Mouse (Mus musculus) myocyte (in vitro differentiated cells): ENCODE measurements at regions not wholly inside any gene's neighbourhood (a gene's known extent, or its start where the extent isn't known, plus 50 kb on each side); places are given as distances from the start of the nearest gene placed in this dataset.

Source experiments
- H3K27me3 ChIP-seq: one replicate; pipeline ENCODE4 v1.6.1; 2011; ENCODE audit not compliant: control insufficient read depth, insufficient read depth, insufficient read length
- H3K36me3 ChIP-seq: one replicate; pipeline ENCODE4 v1.6.1; 2011; ENCODE audit not compliant: control insufficient read depth, insufficient read depth
- H3K4me2 ChIP-seq: one replicate; pipeline ENCODE4 v1.6.1; 2011; ENCODE audit warnings: low read depth, control low read depth
- H3K4me3 ChIP-seq: one replicate; pipeline ENCODE4 v1.5.1; 2011; ENCODE audit warnings: mild to moderate bottlenecking, control low read depth, moderate library complexity
- H3K79me2 ChIP-seq: one replicate; pipeline ENCODE4 v1.6.1; 2011; ENCODE audit not compliant: control insufficient read depth, insufficient read depth
- H3ac ChIP-seq: one replicate; pipeline ENCODE4 v1.6.1; 2011; ENCODE audit not compliant: control insufficient read depth, insufficient read length
- CEBPB ChIP-seq: IDR thresholded peaks from 2 replicates; pipeline ENCODE4 v1.6.1; 2011; ENCODE audit warnings: mild to moderate bottlenecking, moderate library complexity; ENCODE audit not compliant: poor library complexity, insufficient read depth, severe bottlenecking
- E2F4 ChIP-seq: IDR thresholded peaks from one replicate; pipeline ENCODE4 v1.6.1; 2011; ENCODE audit warnings: mild to moderate bottlenecking, control low read depth, moderate library complexity; ENCODE audit not compliant: insufficient read depth
- MAX ChIP-seq: IDR thresholded peaks from one replicate; pipeline ENCODE4 v1.6.1; 2011; ENCODE audit warnings: low read depth, mild to moderate bottlenecking, control low read depth
- MYOD1 ChIP-seq, 3 experiments: IDR thresholded peaks; one replicate each; pipeline ENCODE4 v1.6.1; 2011; ENCODE audit warnings: control low read depth in 2 of 3, low read depth in 2 of 3, mild to moderate bottlenecking in 2 of 3, moderate library complexity in 1 of 3; ENCODE audit not compliant: insufficient read length in 2 of 3, control insufficient read depth in 1 of 3
- MYOG ChIP-seq, 3 experiments: IDR thresholded peaks; one replicate each; pipeline ENCODE4 v1.6.1; 2011; ENCODE audit warnings: control low read depth in 2 of 3, low read depth in 2 of 3, mild to moderate bottlenecking in 2 of 3; ENCODE audit not compliant: insufficient read length in 2 of 3, control insufficient read depth in 1 of 3, insufficient read depth in 1 of 3
- POLR2A ChIP-seq: IDR thresholded peaks from one replicate; pipeline ENCODE4 v1.6.1; 2011; ENCODE audit warnings: low read depth, mild to moderate bottlenecking, control low read depth, moderate library complexity; ENCODE audit not compliant: insufficient read length
- POLR2AphosphoS2 ChIP-seq: IDR thresholded peaks from one replicate; pipeline ENCODE4 v1.6.1; 2011; ENCODE audit warnings: low read depth, control low read depth; ENCODE audit not compliant: insufficient read length
- REST ChIP-seq: IDR thresholded peaks from one replicate; pipeline ENCODE4 v1.6.1; 2011; ENCODE audit warnings: mild to moderate bottlenecking, control low read depth, moderate library complexity; ENCODE audit not compliant: insufficient read depth, insufficient read length
- SRF ChIP-seq: IDR thresholded peaks from one replicate; pipeline ENCODE4 v1.6.1; 2011; ENCODE audit warnings: low read depth; ENCODE audit not compliant: control insufficient read depth, insufficient read length
- TCF12 ChIP-seq: IDR thresholded peaks from one replicate; pipeline ENCODE4 v1.6.1; 2011; ENCODE audit warnings: mild to moderate bottlenecking, control low read depth; ENCODE audit not compliant: poor library complexity, insufficient read depth, severe bottlenecking
- TCF3 ChIP-seq: IDR thresholded peaks from one replicate; pipeline ENCODE4 v1.6.1; 2011; ENCODE audit warnings: low read depth, control low read depth; ENCODE audit not compliant: insufficient read length
- USF1 ChIP-seq: IDR thresholded peaks from one replicate; pipeline ENCODE4 v1.6.1; 2011; ENCODE audit warnings: low read depth, mild to moderate bottlenecking, control low read depth, moderate library complexity

- Histone ChIP-seq H3K36me3 (no peaks in the 10 kb centered on the region), H3ac (no peak overlapping the region), H3K79me2 (no peaks in the 10 kb centered on the region), H3K4me3 (no peak overlapping the region), H3K4me2 (no peak overlapping the region), H3K27me3 (no peaks in the 10 kb centered on the region)
- TF ChIP-seq SRF, result no peak
Measured at GRCm38 (mm10) chr6:140282285-140282577, 141.6 kb upstream of the Plekha5 start.

GRCm38 (mm10) chr6:140281488-140282284, 142.2 kb upstream of the Plekha5 start:
- Histone ChIP-seq H3K79me2 (no peaks in the 10 kb centered on the region), H3K36me3 (no peaks in the 10 kb centered on the region), H3ac (no peak overlapping the region), H3K27me3 (no peaks in the 10 kb centered on the region), H3K4me2 (no peak overlapping the region), H3K4me3 (no peak overlapping the region)
- TF ChIP-seq E2F4 (no peak), REST (no peak), POLR2AphosphoS2 (no peak), MYOD1 (IDR thresholded peaks at IDR 0.05; ENCODE audit: control insufficient read depth in 1 of 3, insufficient read length in 2 of 3, low read depth in 2 of 3) (no peak), POLR2A (no peak), CEBPB (no peak), MYOG (IDR thresholded peaks at IDR 0.05; ENCODE audit: control insufficient read depth in 1 of 3, insufficient read depth in 1 of 3, insufficient read length in 2 of 3, low read depth in 2 of 3) (no peak), USF1 (no peak), MAX (no peak), SRF (no peak), TCF3 (no peak), TCF12 (no peak)

- Histone ChIP-seq H3K4me3 (no peak overlapping the region), H3K4me2 (no peak overlapping the region), H3K79me2 (no peaks in the 10 kb centered on the region), H3K36me3 (no peaks in the 10 kb centered on the region), H3K27me3 (no peaks in the 10 kb centered on the region), H3ac (no peak overlapping the region)
- TF ChIP-seq MYOD1 (IDR thresholded peaks at IDR 0.05; ENCODE audit: control insufficient read depth in 1 of 3, insufficient read length in 2 of 3, low read depth in 2 of 3) (no peak), SRF (no peak), MAX (no peak), USF1 (no peak), POLR2A (no peak), TCF12 (no peak), CEBPB (no peak)
Measured at GRCm38 (mm10) chr6:140280817-140281475, 142.9 kb upstream of the Plekha5 start.

- Histone ChIP-seq H3K4me3 (no peak overlapping the region), H3ac (no peak overlapping the region), H3K36me3 (no peaks in the 10 kb centered on the region), H3K79me2 (no peaks in the 10 kb centered on the region), H3K27me3 (no peaks in the 10 kb centered on the region), H3K4me2 (no peak overlapping the region)
- TF ChIP-seq CEBPB, result no peak
- no peak for TF ChIP-seq USF1
- TF ChIP-seq SRF, result no peak
- no peak for TF ChIP-seq REST
- TF ChIP-seq E2F4, result no peak
- no peak for TF ChIP-seq MAX
Measured at GRCm38 (mm10) chr6:140279736-140280370, 144.0 kb upstream of the Plekha5 start.

- Histone ChIP-seq H3K79me2 (no peaks in the 10 kb centered on the region), H3K4me2 (no peak overlapping the region), H3K4me3 (no peak overlapping the region), H3ac (no peak overlapping the region), H3K27me3 (no peaks in the 10 kb centered on the region), H3K36me3 (no peaks in the 10 kb centered on the region)
- no peak for TF ChIP-seq USF1
- TF ChIP-seq TCF12, result no peak
- TF ChIP-seq CEBPB, result no peak
- no peak for TF ChIP-seq POLR2A
Measured at GRCm38 (mm10) chr6:140278750-140279149, 145.1 kb upstream of the Plekha5 start.
